Mouse (Mus musculus): ENCODE data around the gene Fndc3b.
A peak's percentile ranks its signal among the peaks of the same experiment; 100 is the strongest.

Fndc3b gene

GRCm38 (mm10) chr3:27466297-27466901 lies 244.7 kb downstream of the Fndc3b start:
- peak; percentile 84 for DNase-seq (ENCODE audit: low spot score)

DNA sequence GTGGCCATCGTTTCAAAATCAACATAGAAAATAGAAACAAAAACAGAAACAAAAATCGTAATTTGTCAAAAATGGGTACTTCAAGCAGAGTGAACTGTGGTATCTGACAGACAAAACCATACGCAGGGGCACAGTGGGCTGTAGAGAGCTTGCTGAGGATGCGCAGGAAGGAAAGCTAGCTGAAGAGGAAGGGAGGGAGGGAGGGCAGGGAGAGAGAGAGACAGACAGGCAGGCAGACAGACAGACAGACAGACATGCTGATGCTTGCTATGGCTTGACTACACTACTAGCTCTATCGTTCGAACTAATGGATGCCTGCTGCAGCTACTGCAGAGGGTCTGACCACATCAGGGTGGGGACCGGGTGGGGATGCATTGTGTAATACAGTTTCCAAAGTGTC lies 247.7 kb downstream of the Fndc3b start:
- no peak for DNase-seq (ENCODE audit: low spot score)

GRCm38 (mm10) chr3:27462934-27463333 lies 248.2 kb downstream of the Fndc3b start:
- no peak for DNase-seq (ENCODE audit: low spot score)

DNA sequence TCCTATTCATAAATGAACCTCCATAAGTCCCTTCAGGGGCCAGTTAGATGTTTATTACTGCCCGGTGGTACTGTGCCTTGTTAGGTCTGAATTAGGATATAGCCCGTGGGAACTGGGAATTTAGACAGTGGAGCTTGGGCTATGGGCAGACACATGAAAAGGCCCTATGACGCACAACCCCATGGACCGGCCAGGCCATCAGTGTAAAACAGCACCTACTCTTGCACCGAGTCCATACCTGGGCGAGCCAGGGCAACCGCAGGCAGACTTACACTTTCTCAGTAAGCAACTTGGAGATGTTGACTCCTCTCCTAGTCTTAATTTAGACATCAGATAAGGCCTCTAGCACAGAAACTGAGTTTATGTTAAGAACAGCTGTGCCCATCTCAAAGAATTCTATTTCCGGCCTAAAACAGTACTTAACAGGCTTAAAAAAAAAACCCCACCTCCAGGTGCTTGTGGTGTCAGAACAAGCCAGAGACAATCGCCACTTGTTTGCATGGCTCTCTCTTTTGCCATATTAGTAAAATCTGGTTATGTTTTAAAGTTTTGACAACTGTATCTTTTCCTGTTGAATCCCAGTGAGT lies 248.7 kb downstream of the Fndc3b start:
- DNase-seq (ENCODE audit: low spot score) = no peak

DNA sequence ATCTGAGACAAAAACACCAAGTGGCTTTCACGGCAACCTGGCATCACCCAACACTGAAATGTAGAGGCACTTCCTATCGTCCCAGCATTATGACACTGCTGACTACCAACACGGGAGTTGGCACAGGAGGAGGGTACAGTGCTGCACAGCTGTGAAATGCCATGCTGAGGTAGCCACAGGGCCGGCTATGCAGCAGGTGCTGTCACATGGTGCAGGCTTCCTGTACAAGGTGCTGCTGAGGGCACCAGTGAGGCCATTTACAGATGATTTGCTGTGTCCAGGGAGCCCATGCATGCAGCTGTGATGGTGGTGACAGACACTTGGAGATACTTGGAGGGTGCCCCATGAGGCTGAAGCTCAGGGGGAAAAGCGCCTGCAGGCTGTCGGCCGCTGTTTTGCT lies 249.2 kb downstream of the Fndc3b start:
- DNase-seq (ENCODE audit: low spot score) = no peak

DNA sequence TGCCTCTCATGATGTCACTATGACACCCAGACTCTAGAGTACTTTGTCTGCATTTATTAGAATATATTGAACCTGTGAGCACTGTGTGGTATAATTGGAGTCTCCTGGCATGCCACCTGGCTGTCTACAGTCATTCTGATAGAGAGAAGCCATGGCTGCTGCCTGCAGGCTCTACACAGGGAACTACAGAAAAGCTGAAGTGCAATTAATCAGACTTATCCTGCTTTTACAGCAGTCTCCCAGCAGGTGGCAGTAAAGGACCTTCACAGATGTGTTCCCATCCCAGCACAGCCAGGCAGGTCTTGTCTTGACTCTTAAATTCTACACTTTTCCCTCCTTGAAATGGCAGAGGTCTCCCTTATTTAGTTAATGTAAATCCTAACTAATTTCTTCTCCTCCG lies 250.1 kb downstream of the Fndc3b start:
- peak; percentile 85 for DNase-seq (ENCODE audit: low spot score)

DNA sequence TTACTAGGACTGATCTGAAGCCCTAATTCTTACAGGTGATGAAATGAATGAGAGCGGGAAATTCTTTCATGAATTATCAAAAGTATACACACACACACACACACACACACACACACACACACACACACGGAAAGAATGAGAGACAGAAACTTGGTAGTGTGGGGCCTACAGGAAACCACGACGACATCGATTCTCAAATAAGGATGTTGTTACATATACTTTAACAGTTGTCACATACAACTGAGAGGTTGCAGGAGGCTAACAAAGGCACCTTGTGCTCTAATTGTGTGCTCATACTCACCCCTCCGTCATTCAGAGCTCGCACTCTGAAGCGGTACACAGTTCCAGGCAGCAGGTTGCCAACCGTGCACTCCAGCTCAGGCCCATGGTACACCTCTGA lies 252.7 kb downstream of the Fndc3b start:
- DNase-seq (ENCODE audit: low spot score) = no peak

DNA sequence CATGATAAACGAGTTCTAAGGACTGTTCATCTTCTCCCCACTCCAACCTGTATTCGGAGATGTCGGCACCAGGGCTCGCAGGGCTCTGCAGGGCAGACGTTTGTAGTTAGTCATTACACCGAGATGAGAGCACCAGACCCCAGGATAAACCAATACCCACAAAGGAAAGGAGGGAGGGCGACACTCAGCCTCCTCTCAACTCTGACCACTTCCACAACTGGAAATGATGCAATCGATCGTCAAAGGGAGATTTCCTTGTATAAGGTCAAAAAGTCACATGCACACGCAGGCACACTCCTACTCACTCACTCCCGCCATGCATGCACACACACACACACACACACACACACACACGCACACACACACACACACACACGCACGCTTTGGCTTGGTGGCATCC lies 254.6 kb downstream of the Fndc3b start:
- DNase-seq (ENCODE audit: low spot score) = no peak

DNA sequence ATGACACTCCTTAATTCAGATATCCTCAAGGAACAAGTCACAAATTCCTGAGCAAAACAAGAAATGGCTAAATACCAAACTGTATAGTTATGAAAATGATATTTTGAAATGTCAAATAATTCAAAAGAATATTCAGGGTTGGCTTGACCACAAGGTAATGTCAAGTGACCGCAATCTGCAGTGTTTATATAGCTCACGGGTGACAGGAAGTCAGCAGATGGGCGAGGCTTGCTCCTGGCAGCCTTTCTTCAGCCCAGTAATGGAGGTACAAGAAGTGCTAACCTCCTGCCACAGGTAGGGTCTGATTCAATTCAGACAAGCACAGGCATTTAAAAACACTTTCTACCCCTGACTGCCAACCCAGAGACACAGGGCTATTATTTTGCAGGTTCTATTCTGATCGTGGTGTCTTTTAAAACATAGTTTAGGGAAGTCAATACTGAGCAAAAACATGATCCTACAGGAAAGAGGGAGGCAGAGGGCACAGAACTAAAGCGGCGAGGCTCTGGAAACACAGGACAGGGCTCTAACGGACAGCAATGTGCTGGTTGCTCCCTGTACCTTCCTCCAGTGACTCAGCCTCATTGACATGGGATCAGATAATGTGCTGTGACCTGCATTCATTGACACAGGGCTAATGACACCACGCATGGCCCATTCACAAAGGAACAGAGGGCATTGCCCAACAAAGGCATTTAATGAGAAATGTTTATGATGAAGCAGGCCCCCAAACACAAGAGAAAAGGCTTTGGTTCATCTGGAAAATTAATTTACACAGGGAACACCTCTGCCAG lies 256.5 kb downstream of the Fndc3b start:
- no peak for DNase-seq (ENCODE audit: low spot score)

- DNase-seq (ENCODE audit: low spot score) = no peak
Measured at GRCm38 (mm10) chr3:27453453-27454098, 257.5 kb downstream of the Fndc3b start.

DNA sequence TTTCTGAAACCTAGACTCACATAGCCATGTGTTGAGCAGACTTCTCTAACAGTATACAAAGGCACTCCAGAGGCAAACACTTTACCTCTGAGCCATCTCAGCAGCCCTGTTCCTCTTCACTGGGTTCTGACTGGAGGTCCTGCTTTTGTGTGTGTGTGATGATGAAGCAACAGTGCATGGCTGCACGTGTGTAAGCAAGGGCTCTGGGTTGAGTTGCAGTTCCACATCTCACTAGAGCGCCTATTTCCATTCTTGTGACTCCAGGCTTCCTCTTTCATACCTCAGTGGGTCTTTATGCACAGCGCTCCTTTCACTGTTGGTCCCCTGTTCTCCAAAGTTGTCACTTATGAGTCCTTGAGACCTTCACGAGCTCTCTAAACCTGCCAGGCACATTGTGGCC lies 261.7 kb downstream of the Fndc3b start:
- no peak for DNase-seq (ENCODE audit: low spot score)

GRCm38 (mm10) chr3:27448367-27448766 lies 262.7 kb downstream of the Fndc3b start:
- DNase-seq (ENCODE audit: low spot score) = no peak

- DNase-seq (ENCODE audit: low spot score) = no peak
Measured at GRCm38 (mm10) chr3:27439704-27440103, 271.4 kb downstream of the Fndc3b start.

DNA sequence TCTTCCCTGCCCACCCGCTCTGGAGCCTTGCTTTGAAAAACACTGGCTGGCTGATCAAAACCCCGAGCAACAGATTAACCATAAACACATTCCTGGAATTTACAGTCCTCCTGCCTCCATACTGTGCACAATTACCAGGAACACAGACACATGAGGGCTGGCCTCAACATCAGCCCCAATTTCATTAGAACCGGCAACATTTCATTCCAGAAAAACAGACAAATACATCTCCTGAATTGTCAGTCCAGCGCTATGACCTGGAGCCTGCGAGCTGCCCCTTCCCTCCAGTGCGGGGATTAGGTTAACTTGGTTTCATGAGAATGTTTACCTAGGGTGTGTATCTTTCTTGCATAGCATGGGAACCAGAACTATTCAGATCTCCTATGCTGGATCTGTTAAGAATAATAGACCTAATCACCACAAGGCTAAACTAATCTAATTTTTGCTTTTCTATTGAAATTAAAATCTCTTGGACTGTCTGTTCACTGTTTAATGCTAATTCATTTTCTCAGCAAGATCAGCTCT lies 275.9 kb downstream of the Fndc3b start:
- no peak for DNase-seq (ENCODE audit: low spot score)

DNA sequence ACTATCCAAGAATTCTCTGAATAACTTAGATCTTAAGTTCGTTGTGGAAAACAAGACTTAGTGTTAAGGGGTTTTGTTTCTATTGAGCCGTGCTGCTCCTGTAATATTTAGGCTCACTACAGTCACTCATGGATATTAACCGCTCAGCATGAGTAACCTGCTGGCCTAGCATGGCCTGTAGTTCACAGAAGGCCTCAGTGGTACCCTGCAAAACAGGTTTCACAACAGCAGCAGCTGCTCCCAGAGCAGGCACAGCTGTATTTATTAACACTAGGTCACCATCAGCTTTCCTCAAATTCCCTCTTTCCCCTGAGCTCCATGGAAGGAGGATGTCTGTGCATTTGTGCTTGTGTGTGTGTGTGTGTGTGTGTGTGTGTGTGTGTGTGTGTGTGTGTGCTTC lies 278.1 kb downstream of the Fndc3b start:
- DNase-seq (ENCODE audit: low spot score) = no peak

GRCm38 (mm10) chr3:27430621-27431263 lies 280.4 kb downstream of the Fndc3b start:
- DNase-seq (ENCODE audit: low spot score) = peak; percentile 39

DNA sequence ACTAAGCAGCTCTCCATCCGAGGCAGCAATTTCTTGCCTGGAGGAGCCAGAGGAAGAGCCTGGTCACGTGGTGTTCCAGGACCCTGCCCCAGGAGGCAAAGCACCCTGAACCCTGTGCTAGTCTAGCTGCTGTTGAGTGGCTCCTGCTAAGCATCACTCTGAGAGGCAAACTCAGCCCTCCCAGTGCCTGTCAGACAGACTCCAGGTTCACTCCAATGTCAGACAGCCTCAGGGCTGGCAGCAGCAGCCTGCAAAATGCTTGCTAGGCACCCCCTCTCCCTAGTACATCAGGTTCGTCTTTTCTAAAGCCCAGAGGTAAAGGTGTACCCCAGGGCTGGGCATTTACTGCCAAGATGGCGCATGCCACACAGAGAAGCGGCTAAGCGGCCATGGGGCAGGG lies 283.7 kb downstream of the Fndc3b start:
- DNase-seq (ENCODE audit: low spot score) = no peak

GRCm38 (mm10) chr3:27424049-27424667 lies 286.9 kb downstream of the Fndc3b start:
- DNase-seq (ENCODE audit: low spot score) = no peak

GRCm38 (mm10) chr3:27422521-27422920 lies 288.6 kb downstream of the Fndc3b start:
- DNase-seq (ENCODE audit: low spot score) = no peak

GRCm38 (mm10) chr3:27421980-27422379 lies 289.1 kb downstream of the Fndc3b start:
- no peak for DNase-seq (ENCODE audit: low spot score)

DNA sequence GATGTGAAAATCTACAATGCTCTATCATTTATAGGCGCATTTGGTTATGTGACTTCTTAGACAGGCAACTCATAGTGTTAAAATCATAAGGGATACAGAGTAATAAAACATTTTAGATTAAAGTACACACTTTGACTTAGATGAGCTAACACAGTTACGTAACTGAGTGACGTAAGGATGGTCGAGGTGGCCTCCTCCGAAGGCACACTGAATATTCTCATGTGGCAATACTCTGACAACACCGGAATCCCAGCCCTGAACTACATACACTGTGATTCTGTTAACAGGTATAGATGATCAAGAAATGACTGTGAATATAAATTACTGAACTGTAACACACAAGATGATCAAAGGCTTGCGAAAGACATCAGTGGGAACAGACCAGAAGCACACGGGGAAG lies 292.5 kb downstream of the Fndc3b start:
- DNase-seq (ENCODE audit: low spot score) = no peak

GRCm38 (mm10) chr3:27416786-27417185 lies 294.3 kb downstream of the Fndc3b start:
- no peak for DNase-seq (ENCODE audit: low spot score)
